Mouse (Mus musculus) c-Kit-positive CD71-positive TER-119-negative erythroid progenitor cells, embryonic 14.5 days (primary cell): ENCODE results near the gene Gm49380.

Experiments used
- DNase-seq: peaks from one replicate; pipeline ENCODE4 v3.0.0-alpha.2; 2013; ENCODE audit warnings: low read depth

Gene Gm49380

GRCm38 (mm10) chr9:44113105-44113789 lies at the start of gene Gm49380, which contains the start of gene Rnf26:
Gm49380 (minus strand) TSS chr9:44113500.
Rnf26 (minus strand) TSS chr9:44113517.
- DNase-seq, result peak; percentile 94

- no peak for DNase-seq
These were observed 46.6 kb upstream of the Gm49380 start for GRCm38 (mm10) chr9:44159886-44160285.

GRCm38 (mm10) chr9:44147290-44147689 lies 34.0 kb upstream of the Gm49380 start:
- DNase-seq, result no peak

- no peak for DNase-seq
These were observed 31.4 kb upstream of the Gm49380 start for GRCm38 (mm10) chr9:44144718-44145060.

- DNase-seq, result no peak
These were observed 30.9 kb upstream of the Gm49380 start for GRCm38 (mm10) chr9:44144023-44144717.

GRCm38 (mm10) chr9:44143421-44143820 lies 30.1 kb upstream of the Gm49380 start:
- no peak for DNase-seq

GRCm38 (mm10) chr9:44141951-44142350 lies 28.7 kb upstream of the Gm49380 start:
- DNase-seq, result no peak

- DNase-seq, result no peak
These were observed 24.5 kb upstream of the Gm49380 start for GRCm38 (mm10) chr9:44137846-44138245.

- DNase-seq, result no peak
These were observed 22.6 kb upstream of the Gm49380 start for GRCm38 (mm10) chr9:44135731-44136411.

GRCm38 (mm10) chr9:44134851-44135730 lies 21.8 kb upstream of the Gm49380 start:
- no peak for DNase-seq

GRCm38 (mm10) chr9:44134101-44134850 lies 21.0 kb upstream of the Gm49380 start, which contains the start of gene Mcam:
Mcam (plus strand) TSS chr9:44134469.
- no peak for DNase-seq

- no peak for DNase-seq
These were observed 20.0 kb upstream of the Gm49380 start for GRCm38 (mm10) chr9:44133287-44133686.

- no peak for DNase-seq
These were observed 18.9 kb upstream of the Gm49380 start for GRCm38 (mm10) chr9:44132200-44132599.

- no peak for DNase-seq
These were observed 17.9 kb upstream of the Gm49380 start for GRCm38 (mm10) chr9:44131276-44131590.

GRCm38 (mm10) chr9:44130581-44131275 lies 17.4 kb upstream of the Gm49380 start:
- no peak for DNase-seq

- DNase-seq, result no peak
These were observed 16.7 kb upstream of the Gm49380 start for GRCm38 (mm10) chr9:44130034-44130433.

- DNase-seq, result no peak
These were observed 16.3 kb upstream of the Gm49380 start for GRCm38 (mm10) chr9:44129633-44130032.

GRCm38 (mm10) chr9:44127351-44127801 lies 14.1 kb upstream of the Gm49380 start:
- no peak for DNase-seq

GRCm38 (mm10) chr9:44126746-44127145 lies 13.4 kb upstream of the Gm49380 start:
- no peak for DNase-seq

GRCm38 (mm10) chr9:44125546-44126428 lies 12.5 kb upstream of the Gm49380 start:
- DNase-seq, result peak; percentile 75
